Mouse (Mus musculus): Measurements from ENCODE around the gene Itga4. TPM values are rescaled to one million over a fixed set of nuclear protein-coding genes. Genes with fewer than 3 reads are reported as not detected.
A peak's percentile ranks its signal among the peaks of the same experiment; 100 is the strongest.

The Itga4 gene
- polyA plus RNA-seq, 2 experiments: 18.6 to 27.6 TPM

DNA sequence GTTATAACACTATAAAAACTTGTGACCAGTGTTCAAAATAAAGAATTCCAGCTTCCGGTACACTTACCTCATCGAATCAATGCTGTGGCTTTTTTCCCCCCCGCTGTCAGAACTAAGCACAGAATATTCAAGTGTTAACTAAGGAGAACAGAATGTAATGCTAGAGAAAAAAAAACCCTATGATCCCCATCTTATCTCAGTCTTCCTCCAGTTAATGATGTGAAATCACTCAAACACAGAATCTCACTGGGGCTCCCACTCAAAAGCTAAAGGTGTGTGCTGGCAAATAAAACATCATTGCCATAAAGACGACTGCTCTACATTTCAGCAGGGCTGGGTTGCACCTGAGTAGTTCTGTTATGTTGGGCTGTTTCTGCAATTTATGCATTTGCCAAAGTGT lies 16.6 kb downstream of the Itga4 start:
- 53% methylated on average over 4 of the region's 4 CpGs for whole genome bisulfite sequencing (ENCODE audit: insufficient replicate concordance)
- no peaks in the 10 kb centered on the region for H3K9me3 ChIP-seq (ENCODE audit: control insufficient read depth, low read length)
- peaks cover 32 to 44% of the 10 kb centered on the region in 2 experiments for H3K4me1 ChIP-seq (replicated peaks; ENCODE audit: control insufficient read depth in 2 of 2, insufficient read depth in 2 of 2, low read length in 1 of 2)
- H3K4me3 ChIP-seq (ENCODE audit: insufficient read depth in 1 of 2, low read depth in 2 of 2, low read length in 2 of 2): no peak overlapping the region
- H3K4me2 ChIP-seq (ENCODE audit: low read depth): peak overlapping the region; percentile 54
- ATAC-seq (ENCODE audit: insufficient read depth) (no peak), DNase-seq (ENCODE audit: low read depth in 3 of 3, low spot score in 3 of 3) (no peak)
- H3K9ac ChIP-seq (replicated peaks): no peak overlapping the region
- H3K36me3 ChIP-seq (replicated peaks; ENCODE audit: control insufficient read depth, insufficient read depth, low read depth): peaks cover 73% of the 10 kb centered on the region
- no peak for TF ChIP-seq CTCF (IDR thresholded peaks at IDR 0.05; ENCODE audit: low read depth)
- TF ChIP-seq EP300 (IDR thresholded peaks at IDR 0.05; ENCODE audit: low read depth): peak; percentile 49
- no peaks in the 10 kb centered on the region for H3K27me3 ChIP-seq (ENCODE audit: control insufficient read depth, insufficient read depth, low read length)
- H3K27ac ChIP-seq: no peak overlapping the region; the same call in 1 of the 2 replicates

GRCm38 (mm10) chr2:79278581-79278980 lies 23.4 kb downstream of the Itga4 start:
- no peaks in the 10 kb centered on the region for H3K9me3 ChIP-seq (ENCODE audit: control insufficient read depth, low read length)
- ATAC-seq (ENCODE audit: insufficient read depth): no peak
- no peak for TF ChIP-seq EP300 (IDR thresholded peaks at IDR 0.05; ENCODE audit: low read depth)
- TF ChIP-seq CTCF (IDR thresholded peaks at IDR 0.05; ENCODE audit: low read depth): no peak
- no peak overlapping the region for H3K9ac ChIP-seq (replicated peaks)
- no peak overlapping the region for H3K27ac ChIP-seq
- peaks cover 73% of the 10 kb centered on the region for H3K36me3 ChIP-seq (replicated peaks; ENCODE audit: control insufficient read depth, insufficient read depth, low read depth)
- H3K4me2 ChIP-seq (ENCODE audit: low read depth): no peak overlapping the region
- no peak overlapping the region for H3K4me3 ChIP-seq (ENCODE audit: insufficient read depth in 1 of 2, low read depth in 2 of 2, low read length in 2 of 2)
- no peaks in the 10 kb centered on the region for H3K4me1 ChIP-seq (replicated peaks; ENCODE audit: control insufficient read depth in 2 of 2, insufficient read depth in 2 of 2, low read length in 1 of 2)
- no peak for DNase-seq (ENCODE audit: low read depth in 3 of 3, low spot score in 3 of 3)
- no peaks in the 10 kb centered on the region for H3K27me3 ChIP-seq (ENCODE audit: control insufficient read depth, insufficient read depth, low read length)

GRCm38 (mm10) chr2:79284206-79284605 lies 29.0 kb downstream of the Itga4 start:
- no peak for DNase-seq (ENCODE audit: low read depth in 3 of 3, low spot score in 3 of 3)
- no peak overlapping the region for H3K9ac ChIP-seq (replicated peaks)

DNA sequence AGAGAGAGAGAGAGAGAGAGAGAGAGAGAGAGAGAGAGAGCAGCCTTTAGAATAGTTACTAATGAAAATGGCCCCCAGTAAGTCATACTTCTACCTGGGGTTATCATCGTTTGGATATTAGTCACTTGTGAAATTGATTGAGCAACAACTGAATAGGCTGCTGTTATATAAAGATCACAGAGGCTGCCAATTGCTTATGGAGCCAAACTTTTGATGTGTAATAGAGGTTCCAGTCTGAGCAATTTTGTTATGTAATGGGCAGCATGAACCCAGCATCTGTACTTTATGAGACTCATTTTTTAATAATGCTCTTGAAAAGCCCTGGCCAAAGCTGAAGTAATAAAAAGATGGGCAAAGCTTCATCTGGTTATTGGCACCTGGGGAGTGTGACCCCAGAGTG lies 34.9 kb downstream of the Itga4 start:
- Histone ChIP-seq H3K4me2 (ENCODE audit: low read depth) (no peak overlapping the region), H3K27ac (no peak overlapping the region), H3K9me3 (ENCODE audit: control insufficient read depth, low read length) (no peaks in the 10 kb centered on the region), H3K9ac (replicated peaks) (no peak overlapping the region), H3K36me3 (replicated peaks; ENCODE audit: control insufficient read depth, insufficient read depth, low read depth) (peaks cover 83% of the 10 kb centered on the region), H3K4me3 (ENCODE audit: insufficient read depth in 1 of 2, low read depth in 2 of 2, low read length in 2 of 2) (no peak overlapping the region), H3K4me1 (replicated peaks; ENCODE audit: control insufficient read depth in 2 of 2, insufficient read depth in 2 of 2, low read length in 1 of 2) (no peaks in the 10 kb centered on the region), H3K27me3 (ENCODE audit: control insufficient read depth, insufficient read depth, low read length) (no peaks in the 10 kb centered on the region)
- no peak for ATAC-seq (ENCODE audit: insufficient read depth)
- no peak for TF ChIP-seq EP300 (IDR thresholded peaks at IDR 0.05; ENCODE audit: low read depth)
- no peak for TF ChIP-seq CTCF (IDR thresholded peaks at IDR 0.05; ENCODE audit: low read depth)
- 80% methylated on average over 1 of the region's 1 CpGs for WGBS (ENCODE audit: insufficient replicate concordance)
- DNase-seq (ENCODE audit: low read depth in 3 of 3, low spot score in 3 of 3): no peak

More at GRCm38 (mm10) chr2:79284206-79284605, 29.0 kb downstream of the Itga4 start:
- Histone ChIP-seq H3K4me1 (replicated peaks; ENCODE audit: control insufficient read depth in 2 of 2, insufficient read depth in 2 of 2, low read length in 1 of 2) (no peaks in the 10 kb centered on the region), H3K36me3 (replicated peaks; ENCODE audit: control insufficient read depth, insufficient read depth, low read depth) (peaks cover 73% of the 10 kb centered on the region), H3K9me3 (ENCODE audit: control insufficient read depth, low read length) (no peaks in the 10 kb centered on the region), H3K27ac (no peak overlapping the region), H3K4me3 (ENCODE audit: insufficient read depth in 1 of 2, low read depth in 2 of 2, low read length in 2 of 2) (no peak overlapping the region), H3K4me2 (ENCODE audit: low read depth) (no peak overlapping the region), H3K27me3 (ENCODE audit: control insufficient read depth, insufficient read depth, low read length) (no peaks in the 10 kb centered on the region)
- WGBS (ENCODE audit: insufficient replicate concordance): 86% methylated on average over 4 of the region's 4 CpGs
- no peak for ATAC-seq (ENCODE audit: insufficient read depth)
- TF ChIP-seq EP300 (IDR thresholded peaks at IDR 0.05; ENCODE audit: low read depth) (no peak), CTCF (IDR thresholded peaks at IDR 0.05; ENCODE audit: low read depth) (no peak)

GRCm38 (mm10) chr2:79291922-79292321 lies 36.7 kb downstream of the Itga4 start:
- Histone ChIP-seq H3K4me2 (ENCODE audit: low read depth) (no peak overlapping the region), H3K4me3 (ENCODE audit: insufficient read depth in 1 of 2, low read depth in 2 of 2, low read length in 2 of 2) (no peak overlapping the region), H3K27ac (no peak overlapping the region), H3K4me1 (replicated peaks; ENCODE audit: control insufficient read depth in 2 of 2, insufficient read depth in 2 of 2, low read length in 1 of 2) (no peaks in the 10 kb centered on the region), H3K9me3 (ENCODE audit: control insufficient read depth, low read length) (no peaks in the 10 kb centered on the region), H3K9ac (replicated peaks) (no peak overlapping the region), H3K27me3 (ENCODE audit: control insufficient read depth, insufficient read depth, low read length) (no peaks in the 10 kb centered on the region), H3K36me3 (replicated peaks; ENCODE audit: control insufficient read depth, insufficient read depth, low read depth) (peaks cover 87% of the 10 kb centered on the region)
- DNase-seq (ENCODE audit: low read depth in 3 of 3, low spot score in 3 of 3): no peak
- no peak for TF ChIP-seq CTCF (IDR thresholded peaks at IDR 0.05; ENCODE audit: low read depth)
- no peak for TF ChIP-seq EP300 (IDR thresholded peaks at IDR 0.05; ENCODE audit: low read depth)
- no peak for ATAC-seq (ENCODE audit: insufficient read depth)
- WGBS (ENCODE audit: insufficient replicate concordance): 84% methylated on average over 8 of the region's 8 CpGs

Data from liver, embryonic 14.5 days (tissue).